Mouse (Mus musculus): ENCODE results near the gene Tmem94. TPM values are rescaled to one million over a fixed set of nuclear protein-coding genes. Genes with fewer than 3 reads are reported as not detected.

Tmem94 gene
- 24.2 and 25.0 TPM in 2 replicates for polyA plus RNA-seq (2015; fragmentation: Nextera tagmentation; extraction: Ambion mirVana)

DNA sequence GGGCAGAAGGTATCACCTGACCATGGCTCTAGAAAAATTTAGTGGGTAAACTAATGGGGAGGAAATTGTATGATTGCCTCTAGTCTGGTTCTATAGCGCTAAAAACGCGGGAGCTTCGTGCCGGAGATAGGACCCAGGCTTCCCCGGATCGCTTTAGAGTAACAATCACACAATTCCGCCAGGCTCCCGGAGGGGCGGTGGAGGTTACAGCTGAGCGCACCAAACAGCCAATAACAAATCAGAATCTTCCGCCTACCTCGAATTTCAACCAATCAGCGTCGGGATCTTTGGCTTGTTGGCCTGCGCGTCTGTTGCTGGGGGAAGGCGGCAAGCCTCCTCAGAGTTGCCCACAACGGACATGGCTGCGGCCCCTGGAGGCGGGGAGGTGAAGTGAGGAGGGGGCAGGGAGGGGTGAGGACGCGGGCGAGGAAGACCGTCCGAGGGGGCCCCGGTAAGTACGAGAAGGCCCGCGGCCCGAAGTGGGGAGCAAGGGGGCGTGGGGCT, at the start of gene Tmem94:
Gene Tmem94 (plus strand): TSS at position 331 of the 504 bp plus-strand sequence.
- no peaks in the 10 kb centered on the region for H3K27me3 ChIP-seq
- peak within 1 kb of the TSS; percentile 92 for H3K4me3 ChIP-seq (replicated peaks)
- H3K9me3 ChIP-seq (replicated peaks) = no peaks in the 10 kb centered on the region
- peak; percentile 96 for ATAC-seq (ENCODE audit: insufficient number of reproducible peaks, low FRiP score, low TSS enrichment, low read depth)
- H3K36me3 ChIP-seq = no peaks in the 10 kb centered on the region
- H3K27ac ChIP-seq (replicated peaks) = peak within 1 kb of the TSS; percentile 96
- peak within 1 kb of the TSS; percentile 88 for H3K9ac ChIP-seq
- H3K4me1 ChIP-seq = peaks cover 18% of the 10 kb centered on the region
- peak within 1 kb of the TSS; percentile 71 for H3K4me2 ChIP-seq (replicated peaks)
- WGBS = under 1% methylated on average over 32 of the region's 32 CpGs

DNA sequence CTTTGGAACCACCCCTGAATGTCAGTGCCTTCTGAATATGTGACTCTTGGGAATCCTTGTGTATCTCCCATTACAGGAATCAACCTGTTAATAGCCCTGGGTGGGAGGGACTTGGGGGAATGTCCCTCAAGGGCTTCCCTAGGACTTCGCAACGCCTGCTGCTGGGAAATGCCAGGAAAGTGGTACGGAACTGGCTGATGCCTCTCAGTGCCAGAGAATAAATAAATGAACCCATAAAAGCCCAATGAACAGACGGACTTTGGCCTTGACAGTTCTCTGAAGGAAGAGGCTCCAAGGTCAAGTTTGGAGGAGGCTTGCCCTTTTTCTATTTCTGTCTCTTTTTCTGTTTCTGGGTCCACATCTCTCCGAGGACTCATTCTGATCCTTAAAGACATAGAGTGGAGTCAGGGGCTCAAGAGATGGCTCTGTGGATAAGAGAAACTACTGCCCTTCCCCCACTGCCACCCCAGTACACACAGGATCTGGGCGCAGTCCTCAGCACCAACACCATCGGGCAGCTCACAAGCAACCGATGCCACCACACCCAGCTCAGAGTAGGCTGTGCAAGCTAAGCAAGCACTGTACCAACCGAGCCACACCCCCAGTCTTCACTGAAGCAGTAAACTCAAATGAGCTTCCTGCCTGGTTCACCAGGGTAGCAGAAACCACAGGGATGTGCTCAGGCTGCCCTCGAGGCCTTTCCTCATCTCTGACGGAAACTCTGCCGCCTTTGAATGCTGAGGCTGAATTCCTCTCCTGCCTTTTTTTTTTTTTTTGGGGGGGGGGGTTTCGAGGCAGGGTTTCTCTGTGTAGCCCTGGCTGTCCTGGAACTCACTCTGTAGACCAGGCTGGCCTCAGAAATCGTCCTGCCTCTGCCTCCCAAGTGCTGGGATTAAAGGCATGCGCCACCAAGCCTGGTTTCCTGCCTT, 48.6 kb upstream of the Tmem94 start:
- Histone ChIP-seq H3K4me3 (replicated peaks) (no peak overlapping the region), H3K36me3 (no peaks in the 10 kb centered on the region), H3K27me3 (no peaks in the 10 kb centered on the region), H3K4me2 (replicated peaks) (no peak overlapping the region), H3K9me3 (replicated peaks) (no peaks in the 10 kb centered on the region), H3K9ac (no peak overlapping the region), H3K4me1 (no peaks in the 10 kb centered on the region), H3K27ac (replicated peaks) (no peak overlapping the region)
- ATAC-seq (ENCODE audit: insufficient number of reproducible peaks, low FRiP score, low TSS enrichment, low read depth) = no peak
- 57% methylated on average over 15 of the region's 15 CpGs for WGBS

DNA sequence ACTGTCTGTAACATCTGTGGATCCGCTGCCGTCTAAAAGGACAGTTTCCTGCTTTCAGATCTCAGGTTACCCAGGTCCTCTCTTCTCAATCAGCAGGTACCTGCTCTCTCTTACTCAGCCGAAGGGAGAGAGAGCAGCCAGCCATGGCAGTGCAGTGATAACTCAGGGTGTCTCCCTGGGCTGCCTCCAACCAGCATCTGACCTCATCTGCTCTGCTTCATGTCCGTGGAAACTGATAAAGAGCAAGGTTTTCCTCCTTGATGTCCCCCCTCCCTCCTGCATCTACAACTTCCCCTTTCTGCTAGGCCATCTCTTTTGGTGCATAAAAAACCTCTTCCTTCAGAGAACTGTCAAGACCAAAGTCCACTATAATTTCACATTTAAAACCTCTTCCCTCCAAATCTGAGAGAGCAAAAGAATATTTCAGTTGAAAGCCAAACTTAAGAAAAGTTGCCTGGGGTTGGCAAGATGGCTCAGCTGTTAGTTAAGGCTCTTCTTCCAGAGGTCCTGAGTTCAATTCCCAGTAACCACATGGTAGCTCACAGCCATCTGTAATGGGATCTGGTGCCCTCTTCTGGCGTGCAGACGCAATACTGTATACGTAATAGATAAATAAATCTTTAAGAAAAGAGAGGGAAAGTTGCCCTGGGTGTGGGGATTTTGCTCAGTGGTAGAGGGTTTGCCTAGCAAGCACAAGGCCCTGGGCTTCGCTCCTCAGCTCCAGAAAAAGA, 47.4 kb upstream of the Tmem94 start:
- peaks cover 2% of the 10 kb centered on the region; the same call in 1 of the 2 replicates for H3K4me1 ChIP-seq
- no peak overlapping the region for H3K27ac ChIP-seq (replicated peaks)
- no peaks in the 10 kb centered on the region for H3K9me3 ChIP-seq (replicated peaks)
- H3K4me3 ChIP-seq (replicated peaks) = no peak overlapping the region
- no peaks in the 10 kb centered on the region for H3K27me3 ChIP-seq
- no peak overlapping the region for H3K4me2 ChIP-seq (replicated peaks)
- H3K9ac ChIP-seq = no peak overlapping the region
- no peaks in the 10 kb centered on the region for H3K36me3 ChIP-seq
- no peak for ATAC-seq (ENCODE audit: insufficient number of reproducible peaks, low FRiP score, low TSS enrichment, low read depth)
- 53% methylated on average over 8 of the region's 8 CpGs for WGBS

DNA sequence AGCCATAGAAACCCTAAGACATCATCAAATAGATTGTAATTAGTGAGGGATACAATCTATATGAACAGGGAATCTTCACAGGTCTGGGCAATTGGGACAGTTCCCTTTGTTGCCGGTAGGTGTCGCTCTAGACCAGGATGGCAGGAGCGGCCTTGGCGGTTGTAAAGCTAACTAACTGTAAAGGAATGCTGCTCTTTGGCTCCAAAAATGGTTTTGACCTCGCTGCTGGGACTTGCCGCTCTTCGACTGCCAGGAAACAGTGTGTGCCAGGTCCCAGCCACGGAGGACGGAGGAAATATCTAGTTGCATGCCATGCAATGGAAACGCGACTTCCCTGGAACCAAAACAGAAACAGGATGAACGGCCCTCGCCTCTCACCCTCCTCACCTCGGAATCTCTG, 42.6 kb upstream of the Tmem94 start:
- Histone ChIP-seq H3K27me3 (no peaks in the 10 kb centered on the region), H3K27ac (replicated peaks) (peak overlapping the region; percentile 88), H3K9me3 (replicated peaks) (no peaks in the 10 kb centered on the region), H3K4me3 (replicated peaks) (peak overlapping the region; percentile 15; the same call in 1 of the 2 replicates), H3K9ac (no peak overlapping the region), H3K4me1 (peaks cover 9% of the 10 kb centered on the region; the same call in 1 of the 2 replicates), H3K36me3 (no peaks in the 10 kb centered on the region), H3K4me2 (replicated peaks) (peak overlapping the region; percentile 43)
- WGBS = 10% methylated on average over 14 of the region's 14 CpGs
- peak; percentile 74 for ATAC-seq (ENCODE audit: insufficient number of reproducible peaks, low FRiP score, low TSS enrichment, low read depth)

DNA sequence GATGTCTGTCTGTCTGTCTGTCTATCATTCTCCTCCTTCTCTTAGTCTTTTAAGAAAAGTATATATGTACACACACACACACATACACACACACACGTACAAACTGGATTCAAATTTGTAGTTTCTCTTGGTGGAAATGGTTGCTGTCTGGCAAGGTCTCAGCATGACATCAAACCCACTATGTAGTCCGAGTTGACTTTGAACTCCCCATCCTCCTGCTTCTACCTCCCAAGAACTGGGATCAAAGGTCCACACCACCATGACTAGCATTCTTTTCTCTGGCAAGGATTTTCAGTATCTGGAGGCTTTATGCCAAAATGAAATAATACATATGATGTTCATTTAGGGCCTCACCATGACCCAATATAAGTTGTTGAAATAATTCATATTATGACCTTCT, 42.0 kb upstream of the Tmem94 start:
- Histone ChIP-seq H3K9ac (no peak overlapping the region), H3K36me3 (no peaks in the 10 kb centered on the region), H3K27me3 (no peaks in the 10 kb centered on the region), H3K4me2 (replicated peaks) (no peak overlapping the region), H3K4me1 (peaks cover 9% of the 10 kb centered on the region; the same call in 1 of the 2 replicates), H3K4me3 (replicated peaks) (no peak overlapping the region), H3K27ac (replicated peaks) (peak overlapping the region; percentile 88), H3K9me3 (replicated peaks) (no peaks in the 10 kb centered on the region)
- WGBS = 52% methylated on average over 2 of the region's 2 CpGs
- no peak for ATAC-seq (ENCODE audit: insufficient number of reproducible peaks, low FRiP score, low TSS enrichment, low read depth)

DNA sequence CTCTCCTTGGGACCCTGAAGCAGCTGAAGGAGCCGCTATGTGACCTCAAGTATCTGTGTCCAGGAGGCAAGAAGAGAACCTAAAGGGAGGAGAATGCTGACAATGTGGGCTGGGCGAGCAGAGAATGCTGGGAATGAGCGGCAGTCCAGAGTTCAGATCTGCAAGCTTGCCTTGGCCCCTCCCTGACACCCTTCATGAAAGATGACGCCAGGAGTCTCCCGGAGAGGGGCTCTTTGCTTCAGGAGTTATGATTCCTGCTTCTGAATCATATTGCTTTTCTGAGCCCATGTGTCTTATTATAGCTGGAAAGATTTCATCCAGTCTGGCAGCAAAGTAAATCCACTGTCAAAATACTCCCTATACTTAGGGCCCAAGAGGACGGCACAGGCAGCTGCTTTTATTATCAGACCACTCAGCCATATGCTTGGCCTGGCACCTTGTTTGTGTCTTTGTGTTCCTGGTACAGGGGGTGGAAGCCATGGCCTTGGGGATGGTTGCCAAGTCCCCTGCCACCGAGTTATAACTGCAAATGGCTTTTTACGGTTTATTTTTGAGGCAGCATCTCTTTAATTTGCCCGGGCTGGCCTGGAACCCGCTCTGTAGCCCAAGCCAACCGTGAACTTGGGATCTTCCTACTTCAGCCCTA, 31.1 kb upstream of the Tmem94 start:
- no peak overlapping the region for H3K4me3 ChIP-seq (replicated peaks)
- H3K9me3 ChIP-seq (replicated peaks) = no peaks in the 10 kb centered on the region
- H3K27ac ChIP-seq (replicated peaks) = peak overlapping the region; percentile 48
- 46% methylated on average over 11 of the region's 11 CpGs for WGBS
- H3K4me2 ChIP-seq (replicated peaks) = no peak overlapping the region
- no peak overlapping the region for H3K9ac ChIP-seq
- H3K27me3 ChIP-seq = no peaks in the 10 kb centered on the region
- H3K4me1 ChIP-seq = peaks cover 11% of the 10 kb centered on the region
- no peaks in the 10 kb centered on the region for H3K36me3 ChIP-seq
- ATAC-seq (ENCODE audit: insufficient number of reproducible peaks, low FRiP score, low TSS enrichment, low read depth) = peak; percentile 43; the same call in 1 of the 2 replicates

DNA sequence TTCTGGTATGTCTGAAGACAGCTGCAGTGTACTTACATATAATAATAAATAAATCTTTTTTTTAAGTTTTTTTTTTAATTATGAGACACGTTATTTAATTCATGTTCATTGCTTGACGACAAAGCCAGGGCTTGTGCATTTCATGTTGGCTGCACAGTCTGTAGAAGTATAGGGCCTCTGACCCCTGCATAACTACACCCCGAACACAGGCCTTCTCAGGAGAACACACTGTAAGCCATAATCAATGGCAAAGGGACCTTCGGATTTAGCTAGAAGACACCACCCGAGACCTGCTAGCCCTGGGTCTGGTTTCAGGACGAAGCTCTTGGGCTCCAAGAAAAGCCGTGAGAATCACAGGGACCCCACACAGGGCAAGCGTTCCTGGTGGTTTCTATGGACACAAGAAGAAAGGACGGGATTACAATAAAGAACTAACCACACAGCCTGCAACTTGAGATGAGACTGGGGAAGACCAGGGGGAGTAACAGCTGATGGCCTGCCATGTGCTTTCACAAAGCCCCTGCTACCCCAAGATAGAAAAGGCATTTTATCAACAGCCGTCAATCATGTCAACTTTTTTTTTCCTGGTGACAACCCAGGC, 27.5 kb upstream of the Tmem94 start:
- Histone ChIP-seq H3K4me2 (replicated peaks) (no peak overlapping the region), H3K4me3 (replicated peaks) (no peak overlapping the region), H3K9ac (no peak overlapping the region), H3K36me3 (no peaks in the 10 kb centered on the region), H3K4me1 (peaks cover 11% of the 10 kb centered on the region), H3K27ac (replicated peaks) (no peak overlapping the region), H3K9me3 (replicated peaks) (no peaks in the 10 kb centered on the region), H3K27me3 (no peaks in the 10 kb centered on the region)
- WGBS = 60% methylated on average over 10 of the region's 10 CpGs
- ATAC-seq (ENCODE audit: insufficient number of reproducible peaks, low FRiP score, low TSS enrichment, low read depth) = no peak

DNA sequence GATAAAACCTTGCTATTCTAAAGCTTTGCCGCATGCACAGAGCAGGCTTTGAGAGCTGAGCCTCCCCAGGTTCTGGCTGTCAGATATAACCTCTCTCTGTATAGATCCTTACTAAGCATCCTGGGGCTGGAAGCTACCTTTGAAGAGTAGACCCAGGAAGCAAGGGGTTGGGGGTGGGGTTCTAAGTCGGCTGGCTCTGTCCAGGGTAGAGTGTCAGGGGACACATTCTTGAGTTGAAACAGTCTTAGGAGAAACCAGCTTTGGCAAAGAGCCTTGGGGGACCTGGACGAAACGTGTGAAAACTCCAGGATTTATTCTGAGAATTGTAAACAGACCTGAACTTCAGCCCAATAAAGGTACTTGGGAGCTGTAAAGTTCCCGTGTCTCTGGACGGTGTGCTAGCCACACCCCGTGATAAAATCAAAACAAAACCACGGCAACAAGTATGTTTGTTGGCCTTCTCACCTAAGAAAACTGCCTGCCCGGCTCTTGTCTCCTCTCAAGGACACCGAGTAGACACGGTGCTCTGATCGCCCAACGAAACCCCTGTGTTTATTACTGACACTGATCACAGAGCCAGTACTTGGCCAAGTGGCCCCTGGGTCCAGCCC, 26.9 kb upstream of the Tmem94 start:
- Histone ChIP-seq H3K4me2 (replicated peaks) (no peak overlapping the region), H3K27ac (replicated peaks) (no peak overlapping the region), H3K4me1 (peaks cover 11% of the 10 kb centered on the region), H3K9ac (no peak overlapping the region), H3K27me3 (no peaks in the 10 kb centered on the region), H3K9me3 (replicated peaks) (no peaks in the 10 kb centered on the region), H3K4me3 (replicated peaks) (no peak overlapping the region), H3K36me3 (no peaks in the 10 kb centered on the region)
- 47% methylated on average over 13 of the region's 13 CpGs for WGBS
- no peak for ATAC-seq (ENCODE audit: insufficient number of reproducible peaks, low FRiP score, low TSS enrichment, low read depth)

DNA sequence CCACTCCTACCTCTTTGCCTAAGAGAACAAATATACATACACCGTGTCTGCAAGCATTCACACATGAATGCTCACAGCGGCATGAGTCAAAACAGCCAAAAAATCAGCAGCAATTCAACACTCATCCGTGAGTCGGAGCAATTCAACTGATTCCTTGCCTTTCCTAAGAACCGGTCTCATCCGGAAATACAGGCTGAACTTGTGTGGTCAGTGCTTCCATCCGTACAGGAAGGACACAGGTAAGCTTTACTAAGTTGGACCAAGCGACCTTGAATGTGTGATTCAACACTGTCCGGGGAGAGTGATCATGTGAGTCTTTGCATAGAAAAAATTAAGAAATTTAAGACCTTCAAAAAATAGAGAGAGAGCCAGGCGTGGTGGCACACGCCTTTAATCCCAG, 24.2 kb upstream of the Tmem94 start:
- Histone ChIP-seq H3K27ac (replicated peaks) (no peak overlapping the region), H3K4me3 (replicated peaks) (no peak overlapping the region), H3K36me3 (no peaks in the 10 kb centered on the region), H3K9ac (no peak overlapping the region), H3K4me1 (0 out of 2 replicates have a peak, but pooled peaks cover 2% of the 10 kb centered on the region), H3K27me3 (no peaks in the 10 kb centered on the region), H3K4me2 (replicated peaks) (no peak overlapping the region), H3K9me3 (replicated peaks) (no peaks in the 10 kb centered on the region)
- ATAC-seq (ENCODE audit: insufficient number of reproducible peaks, low FRiP score, low TSS enrichment, low read depth) = no peak
- WGBS = 80% methylated on average over 11 of the region's 11 CpGs

DNA sequence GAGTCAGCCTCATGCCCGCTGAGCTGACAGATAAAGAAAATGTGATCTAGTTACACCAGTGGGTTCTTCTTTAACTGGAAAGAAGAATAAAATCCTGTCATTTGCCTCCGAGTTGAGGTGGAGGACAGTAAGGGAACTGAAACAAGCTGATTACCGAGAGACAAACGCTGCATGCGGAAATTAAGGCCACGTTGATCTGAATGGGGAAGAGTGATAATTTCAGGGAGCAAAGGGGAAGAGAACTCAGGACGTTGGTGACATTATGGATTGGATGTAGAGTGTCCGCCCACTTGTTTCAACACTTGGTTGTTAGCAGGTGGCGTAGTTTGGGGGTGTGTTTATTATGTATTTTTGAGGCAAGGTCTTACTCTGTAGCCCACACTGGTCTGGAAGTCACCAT, 22.3 kb upstream of the Tmem94 start:
- H3K9ac ChIP-seq = no peak overlapping the region
- H3K4me2 ChIP-seq (replicated peaks) = no peak overlapping the region
- no peak for ATAC-seq (ENCODE audit: insufficient number of reproducible peaks, low FRiP score, low TSS enrichment, low read depth)
- H3K9me3 ChIP-seq (replicated peaks) = no peaks in the 10 kb centered on the region
- H3K27ac ChIP-seq (replicated peaks) = no peak overlapping the region
- no peak overlapping the region for H3K4me3 ChIP-seq (replicated peaks)
- no peaks in the 10 kb centered on the region for H3K36me3 ChIP-seq
- no peaks in the 10 kb centered on the region for H3K27me3 ChIP-seq
- 0 out of 2 replicates have a peak, but pooled peaks cover 2% of the 10 kb centered on the region for H3K4me1 ChIP-seq
- WGBS = 87% methylated on average over 9 of the region's 9 CpGs

Measured in embryonic facial prominence, embryonic 15.5 days (tissue).